Mouse (Mus musculus) thymus, postnatal 36 days (tissue): ENCODE results near the gene Sumo2.
"Not testable (repeated sequence)": the region's sequence is repeated elsewhere in the genome, so short reads cannot be mapped to it uniquely, and the experiment has no call there.

Source experiments
- DNase-seq, 2 experiments: peaks; one replicate each; pipeline ENCODE4 v3.0.0; 2022; ENCODE audit warnings: mixed read lengths in 2 of 2

Gene Sumo2

GRCm38 (mm10) chr11:115536038-115536681 lies at the start of gene Sumo2:
TSS of gene Sumo2 (minus strand) at chr11:115536276.
- peak; percentile 99 for DNase-seq

DNA sequence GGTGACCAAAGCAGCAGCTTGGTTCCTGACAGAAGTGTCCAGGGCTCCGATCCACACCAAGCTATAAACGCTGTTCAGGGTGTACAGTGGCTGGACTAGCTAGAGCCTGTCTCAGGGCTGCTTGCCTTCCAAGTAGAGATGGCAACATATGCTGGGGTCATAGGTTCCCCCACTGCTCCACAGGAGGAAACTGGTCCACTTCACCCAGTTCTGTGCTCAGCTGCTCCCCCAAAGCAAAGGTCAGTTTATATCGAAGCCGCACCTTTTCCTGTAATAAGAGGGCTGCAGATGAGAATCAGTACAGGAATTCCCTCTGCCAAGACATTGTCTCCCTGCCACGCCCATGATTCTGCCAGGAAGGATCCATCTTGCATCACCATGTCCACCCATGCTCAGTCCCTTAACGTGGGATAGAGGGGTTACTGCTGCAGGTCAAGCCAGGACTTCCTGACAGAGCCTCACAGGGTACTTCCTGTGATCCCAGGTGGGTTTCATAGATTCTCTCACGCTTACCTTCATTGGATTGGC lies 49.6 kb upstream of the Sumo2 start:
- no peak for DNase-seq

GRCm38 (mm10) chr11:115584376-115585073 lies 48.4 kb upstream of the Sumo2 start:
- no peak for DNase-seq

DNA sequence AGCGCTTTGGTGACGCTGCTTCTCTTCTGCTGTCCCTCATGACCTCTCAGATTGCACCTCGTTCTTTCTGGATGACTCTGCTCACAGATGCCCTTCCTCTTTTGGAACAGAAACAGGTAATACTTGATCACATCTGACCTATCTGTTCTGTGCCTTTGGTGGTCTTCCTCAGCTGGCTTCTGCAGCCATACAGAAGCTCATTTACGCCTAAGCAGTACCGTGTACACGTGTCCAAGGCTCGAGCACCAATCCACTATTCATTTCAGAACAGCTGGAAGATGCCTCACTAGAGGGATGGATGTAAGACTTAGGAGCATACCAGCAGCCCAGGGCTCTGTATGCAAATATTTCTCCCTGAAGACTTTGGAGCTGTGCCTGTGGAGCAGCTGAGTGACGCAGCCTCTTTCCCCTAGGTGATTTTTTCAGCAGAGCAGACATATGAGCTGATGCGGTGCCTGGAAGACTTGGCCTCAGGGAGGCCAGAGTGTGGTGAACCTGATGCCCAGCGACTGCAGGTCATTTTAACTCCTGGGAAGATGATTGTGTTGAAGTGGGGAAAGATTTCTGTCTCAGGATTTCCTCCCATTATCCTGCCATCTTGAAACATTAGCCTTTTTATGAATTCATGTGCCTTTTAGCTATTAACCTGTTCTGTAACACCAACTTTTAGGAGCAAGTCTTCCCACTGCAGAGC lies 47.0 kb upstream of the Sumo2 start:
- no peak for DNase-seq

DNA sequence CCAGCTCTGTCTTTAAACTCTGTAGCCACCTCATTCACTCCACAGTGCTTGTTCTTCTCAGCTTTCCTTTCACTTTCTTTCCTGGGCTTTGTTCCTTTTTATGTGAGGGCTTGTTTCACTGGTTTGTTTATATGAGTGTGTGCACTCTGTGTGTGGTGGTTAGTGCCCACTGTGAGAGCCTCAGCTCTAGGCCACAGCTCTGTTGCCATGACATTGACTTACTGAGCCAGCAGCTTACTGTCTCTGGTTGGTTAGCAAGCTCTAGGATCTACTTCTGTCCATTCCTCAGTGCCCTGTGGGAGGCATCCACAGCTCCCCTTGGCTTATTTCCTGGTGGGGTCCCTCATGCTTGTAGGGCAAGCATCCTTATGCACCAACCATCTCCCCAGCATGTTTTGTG lies 43.0 kb upstream of the Sumo2 start:
- no peak for DNase-seq

DNA sequence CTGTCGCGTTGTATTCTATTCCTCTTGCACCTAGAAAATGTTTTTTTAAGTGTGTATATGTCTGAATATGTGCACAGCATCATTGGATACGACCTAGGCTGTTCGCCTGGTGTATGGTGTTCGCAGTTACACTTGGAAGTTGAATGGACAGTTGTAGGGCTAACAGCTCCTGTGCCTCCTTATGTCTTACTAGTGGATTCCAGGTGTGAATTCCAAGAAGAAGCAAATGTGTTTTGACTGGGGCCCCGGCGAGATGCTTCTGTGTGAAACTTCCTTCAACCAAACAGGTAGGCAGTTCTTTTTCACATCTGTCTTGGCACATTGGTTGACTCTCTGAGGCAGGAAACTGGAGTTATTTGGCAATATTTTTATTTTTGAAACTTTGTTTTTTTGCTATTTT lies 28.9 kb upstream of the Sumo2 start:
- DNase-seq: no peak

GRCm38 (mm10) chr11:115564064-115564809 lies 28.2 kb upstream of the Sumo2 start, which contains the start of gene Nup85:
TSS of gene Nup85 (plus strand) at chr11:115564434.
- peak; percentile 96 to 97 for DNase-seq

DNA sequence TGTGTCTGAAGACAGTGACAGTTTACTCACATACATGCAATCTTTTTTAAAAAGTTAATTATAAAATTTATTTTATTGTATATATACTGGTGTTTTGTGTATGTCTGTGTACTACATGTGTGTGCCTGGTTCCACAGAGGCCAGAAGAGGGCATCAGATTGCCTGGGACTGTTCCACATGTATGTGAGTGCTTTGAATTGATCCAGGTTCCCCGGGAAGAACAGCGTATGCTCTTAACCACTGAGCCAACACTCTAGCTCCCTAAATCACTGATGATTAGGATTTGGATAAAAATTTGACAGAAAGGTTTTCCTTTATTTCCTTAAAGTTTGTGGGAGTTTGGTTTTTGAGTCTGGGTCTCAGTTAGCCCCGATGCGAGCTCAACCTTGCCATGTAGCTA lies 27.3 kb upstream of the Sumo2 start:
- peak in 1 of 2 experiments; percentile 14 for DNase-seq

DNA sequence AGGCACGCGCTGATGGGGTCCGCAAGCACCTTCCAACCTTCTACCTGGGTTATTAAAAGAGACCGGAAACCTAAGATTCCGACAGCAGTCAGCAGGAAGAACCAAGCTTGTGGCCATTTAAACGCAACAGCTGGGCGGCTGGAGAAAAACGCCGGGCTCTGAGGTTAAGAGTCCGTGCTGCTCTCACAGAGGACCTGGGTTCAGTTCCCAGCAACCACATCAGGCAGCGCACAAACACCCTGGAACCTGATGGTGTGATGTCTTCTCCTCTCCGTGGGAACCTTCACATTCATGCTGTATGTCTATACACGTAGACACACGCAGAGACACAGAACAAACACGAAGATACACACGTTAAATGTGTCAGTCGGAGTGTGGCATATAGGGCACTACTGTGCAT lies 19.6 kb upstream of the Sumo2 start:
- no peak for DNase-seq

DNA sequence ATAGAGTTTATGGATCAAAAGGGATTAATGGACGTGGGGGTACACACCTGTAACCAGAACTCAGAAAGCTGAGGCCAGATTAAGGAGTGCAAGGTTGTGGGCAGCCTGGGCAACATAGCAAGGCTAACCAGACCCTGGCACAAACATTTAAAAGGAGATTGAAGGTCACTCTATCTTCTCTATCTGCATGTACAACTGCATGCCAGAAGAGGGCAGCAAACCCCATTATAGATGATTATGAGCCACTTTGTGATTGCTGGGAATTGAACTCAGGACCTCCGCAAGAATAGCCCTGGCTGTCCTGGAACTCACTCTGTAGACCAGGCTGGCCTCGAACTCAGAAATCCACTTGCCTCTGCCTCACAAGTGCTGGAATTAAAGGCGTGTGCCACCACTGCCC lies 16.7 kb upstream of the Sumo2 start:
- DNase-seq: no peak

GRCm38 (mm10) chr11:115543571-115543970 lies 7.5 kb upstream of the Sumo2 start:
- no peak for DNase-seq

GRCm38 (mm10) chr11:115538045-115538444 lies 2.0 kb upstream of the Sumo2 start:
- DNase-seq: no peak

GRCm38 (mm10) chr11:115536856-115537568 lies 936 bp upstream of the Sumo2 start:
- DNase-seq: peak; percentile 28 to 48

DNA sequence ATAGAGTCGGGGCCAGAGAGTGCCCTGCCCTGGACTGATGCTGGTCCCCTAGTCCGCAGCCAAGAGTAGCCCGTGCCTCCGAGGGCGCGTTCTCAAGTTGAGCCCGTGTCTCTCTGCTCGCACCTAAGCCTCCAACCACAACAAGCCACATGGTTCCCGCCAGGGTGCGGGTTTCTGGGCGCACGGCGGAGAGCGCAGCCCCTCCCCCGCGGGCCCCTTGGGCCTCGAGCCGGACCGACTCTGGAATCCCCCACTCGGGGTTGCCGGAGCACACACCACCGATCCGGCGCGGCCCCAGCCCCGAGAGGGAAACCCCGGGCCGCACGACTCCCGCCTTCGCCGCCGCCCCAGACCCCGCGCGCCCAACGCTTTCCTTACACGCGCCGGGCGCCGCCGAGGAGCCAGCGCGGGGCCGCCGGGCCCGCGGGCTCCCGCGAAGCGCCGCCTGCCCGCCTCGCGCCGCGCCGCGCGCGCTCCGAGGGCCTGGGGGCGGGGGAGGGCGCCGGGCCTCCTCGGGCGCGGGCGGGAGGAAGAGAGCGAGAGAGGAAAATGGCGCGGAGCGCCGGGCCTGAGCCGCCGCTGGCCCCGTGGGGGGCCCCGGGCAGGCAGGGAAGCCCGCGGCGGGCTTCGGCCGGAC lies 557 bp downstream of the Sumo2 start:
- DNase-seq: peak; percentile 78 to 82

- DNase-seq: no peak
Measured at GRCm38 (mm10) chr11:115534759-115535371, 1.2 kb downstream of the Sumo2 start.

DNA sequence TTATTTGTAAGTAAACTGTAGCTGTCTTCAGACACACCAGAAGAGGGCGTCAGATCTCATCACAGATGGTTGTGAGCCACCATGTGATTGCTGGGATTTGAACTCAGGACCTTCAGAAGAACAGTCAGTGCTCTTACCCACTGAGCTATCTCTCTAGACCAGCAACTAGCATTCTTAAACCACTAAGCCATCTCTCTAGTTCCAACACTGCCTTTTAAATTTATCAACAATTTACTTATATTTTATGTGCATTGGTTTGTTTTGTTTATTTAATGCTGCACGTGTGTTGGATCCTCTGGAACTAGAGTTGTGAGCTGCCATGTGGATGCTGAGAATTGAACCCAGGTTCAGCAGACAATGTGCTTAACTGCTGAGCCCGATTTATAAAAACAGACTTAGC lies 9.6 kb downstream of the Sumo2 start:
- not testable (repeated sequence) for DNase-seq

GRCm38 (mm10) chr11:115522703-115523102 lies 13.4 kb downstream of the Sumo2 start:
- DNase-seq: no peak

GRCm38 (mm10) chr11:115522238-115522637 lies 13.8 kb downstream of the Sumo2 start:
- DNase-seq: no peak

- no peak for DNase-seq
Measured at GRCm38 (mm10) chr11:115521080-115521479, 15.0 kb downstream of the Sumo2 start.

GRCm38 (mm10) chr11:115520218-115520617 lies 15.9 kb downstream of the Sumo2 start:
- no peak for DNase-seq

- DNase-seq: no peak
Measured at GRCm38 (mm10) chr11:115519581-115519980, 16.5 kb downstream of the Sumo2 start.
